Mouse (Mus musculus) MEL (cell line): ENCODE data around the gene Irf1. TPM values are rescaled to one million over a fixed set of nuclear protein-coding genes. Genes with fewer than 3 reads are reported as not detected.

Experiments used
- DNase-seq: peaks from one replicate; pipeline ENCODE4 v3.0.0; 2011; ENCODE audit warnings: low read depth, low spot score
- H3K27ac ChIP-seq: 2 replicates; pipeline ENCODE4 v1.5.1; 2012; ENCODE audit warnings: low read depth, mild to moderate bottlenecking, control low read depth, low read length, moderate library complexity; ENCODE audit not compliant: control insufficient read depth
- H3K27me3 ChIP-seq, 2 experiments: fragments of 150-350 bp in 1 of 2; sonication (generic) in 1 of 2; 2 replicates each; pipeline ENCODE4 v1.6.1; 2012; ENCODE audit warnings: low read length in 2 of 2, mild to moderate bottlenecking in 2 of 2, improper control_type of control experiment in 1 of 2, moderate library complexity in 1 of 2; ENCODE audit not compliant: insufficient read depth in 2 of 2, control insufficient read depth in 1 of 2
- H3K36me3 ChIP-seq, 2 experiments: 2 replicates each; pipeline ENCODE4 v1.6.1; 2012 to 2014; ENCODE audit warnings: low read length in 2 of 2, improper control_type of control experiment in 1 of 2, inconsistent platforms in 1 of 2, mild to moderate bottlenecking in 1 of 2; ENCODE audit not compliant: insufficient read depth in 2 of 2, control insufficient read depth in 1 of 2
- H3K4me1 ChIP-seq, 2 experiments: fragments of 150-350 bp in 1 of 2; sonication (generic) in 1 of 2; 2 replicates each; pipeline ENCODE4 v1.6.1; 2012; ENCODE audit warnings: low read length in 2 of 2, improper control_type of control experiment in 1 of 2, mild to moderate bottlenecking in 1 of 2; ENCODE audit not compliant: insufficient read depth in 2 of 2, control insufficient read depth in 1 of 2
- H3K4me3 ChIP-seq, 2 experiments: fragments of 150-350 bp in 1 of 2; sonication (generic) in 1 of 2; 2 replicates each; pipeline ENCODE4 v1.5.1; 2012; ENCODE audit warnings: low read depth in 2 of 2, low read length in 2 of 2, mild to moderate bottlenecking in 2 of 2, moderate library complexity in 2 of 2, control low read depth in 1 of 2, improper control_type of control experiment in 1 of 2; ENCODE audit not compliant: control insufficient read depth in 1 of 2, insufficient read depth in 1 of 2
- H3K79me2 ChIP-seq: 2 replicates; pipeline ENCODE4 v1.6.1; 2012; ENCODE audit warnings: mild to moderate bottlenecking, low read length, moderate library complexity; ENCODE audit not compliant: control insufficient read depth, poor library complexity, insufficient read depth
- H3K9ac ChIP-seq: 2 replicates; pipeline ENCODE4 v1.6.1; 2012; ENCODE audit warnings: low read depth, mild to moderate bottlenecking, control low read depth, low read length, moderate library complexity; ENCODE audit not compliant: control insufficient read depth, poor library complexity, severe bottlenecking
- H3K9me3 ChIP-seq: fragments of 150-350 bp; sonication (generic); replicated peaks from 2 replicates; pipeline ENCODE4 v1.6.1; 2012; ENCODE audit warnings: mild to moderate bottlenecking, low read length, improper control_type of control experiment, moderate library complexity; ENCODE audit not compliant: insufficient read depth
- BHLHE40 ChIP-seq: IDR thresholded peaks from 2 replicates; pipeline ENCODE4 v1.6.1; 2012; ENCODE audit warnings: low read depth, mild to moderate bottlenecking, inconsistent platforms, low read length, improper control_type of control experiment, borderline replicate concordance
- CTCF ChIP-seq, 3 experiments: IDR thresholded peaks in 2 of 3; conservative IDR thresholded peaks in 1 of 3; 2 replicates each; pipeline ENCODE4 v1.5.1; 2011 to 2012; ENCODE audit warnings: low read length in 3 of 3, low read depth in 2 of 3, mild to moderate bottlenecking in 2 of 3, improper control_type of control experiment in 1 of 3, inconsistent platforms in 1 of 3, mixed read lengths in 1 of 3, moderate library complexity in 1 of 3; ENCODE audit not compliant: control insufficient read depth in 1 of 3, insufficient read depth in 1 of 3, poor library complexity in 1 of 3, severe bottlenecking in 1 of 3
- E2F4 ChIP-seq: IDR thresholded peaks from 2 replicates; pipeline ENCODE4 v1.6.1; 2011; ENCODE audit warnings: low read depth, low read length, improper control_type of control experiment, borderline replicate concordance
- GABPA ChIP-seq: IDR thresholded peaks from 2 replicates; pipeline ENCODE4 v1.6.1; 2012; ENCODE audit warnings: low read depth, mild to moderate bottlenecking, inconsistent platforms, low read length, improper control_type of control experiment, moderate library complexity
- JUND ChIP-seq: IDR thresholded peaks from 2 replicates; pipeline ENCODE4 v1.6.1; 2011; ENCODE audit warnings: low read depth, mild to moderate bottlenecking, improper control_type of control experiment, low read length
- KAT2A ChIP-seq: conservative IDR thresholded peaks from 2 replicates; pipeline ENCODE4 v1.6.1; 2012; ENCODE audit warnings: low read depth, low read length, improper control_type of control experiment, inconsistent platforms
- MAX ChIP-seq: IDR thresholded peaks from 2 replicates; pipeline ENCODE4 v1.6.1; 2011; ENCODE audit warnings: low read length, improper control_type of control experiment
- MEF2A ChIP-seq: IDR thresholded peaks from 2 replicates; pipeline ENCODE4 v1.6.1; 2014; ENCODE audit warnings: low read depth, mild to moderate bottlenecking, inconsistent platforms, low read length, improper control_type of control experiment; ENCODE audit not compliant: poor library complexity, insufficient replicate concordance, severe bottlenecking; ENCODE audit errors: extremely low read depth
- MXI1 ChIP-seq: IDR thresholded peaks from 2 replicates; pipeline ENCODE4 v1.6.1; 2011; ENCODE audit warnings: mild to moderate bottlenecking, low read depth, low read length, improper control_type of control experiment
- MYB ChIP-seq: IDR thresholded peaks from 2 replicates; pipeline ENCODE4 v1.6.1; 2011; ENCODE audit warnings: mild to moderate bottlenecking, low read depth, low read length, improper control_type of control experiment
- NELFE ChIP-seq: IDR thresholded peaks from 2 replicates; pipeline ENCODE4 v1.6.1; 2011; ENCODE audit warnings: low read depth, low read length, improper control_type of control experiment
- NRF1 ChIP-seq: IDR thresholded peaks from 2 replicates; pipeline ENCODE4 v1.6.1; 2014; ENCODE audit warnings: low read depth, mild to moderate bottlenecking, inconsistent platforms, low read length, improper control_type of control experiment, moderate library complexity; ENCODE audit not compliant: poor library complexity, insufficient read depth, severe bottlenecking
- POLR2A ChIP-seq, 2 experiments: IDR thresholded peaks; 2 replicates each; pipeline ENCODE4 v1.6.1; 2011 to 2012; ENCODE audit warnings: low read length in 2 of 2, mild to moderate bottlenecking in 2 of 2, control low read depth in 1 of 2, improper control_type of control experiment in 1 of 2, low read depth in 1 of 2, moderate library complexity in 1 of 2; ENCODE audit not compliant: control insufficient read depth in 1 of 2, insufficient read depth in 1 of 2, poor library complexity in 1 of 2
- POLR2AphosphoS2 ChIP-seq: IDR thresholded peaks from 2 replicates; pipeline ENCODE4 v1.6.1; 2011; ENCODE audit warnings: low read length, improper control_type of control experiment
- POLR2AphosphoS5 ChIP-seq: IDR thresholded peaks from 2 replicates; pipeline ENCODE4 v1.6.1; 2012; ENCODE audit warnings: low read depth, borderline replicate concordance, mild to moderate bottlenecking, inconsistent platforms, low read length, moderate library complexity, mixed read lengths
- RAD21 ChIP-seq: IDR thresholded peaks from 2 replicates; pipeline ENCODE4 v1.6.1; 2011; ENCODE audit warnings: mild to moderate bottlenecking, low read depth, low read length, improper control_type of control experiment
- SIN3A ChIP-seq: IDR thresholded peaks from 2 replicates; pipeline ENCODE4 v1.6.1; 2012; ENCODE audit warnings: low read length, improper control_type of control experiment, inconsistent platforms
- SMC3 ChIP-seq: IDR thresholded peaks from 2 replicates; pipeline ENCODE4 v1.6.1; 2011; ENCODE audit warnings: low read depth, low read length, improper control_type of control experiment
- TAL1 ChIP-seq: IDR thresholded peaks from 2 replicates; pipeline ENCODE4 v1.6.1; 2012; ENCODE audit warnings: mild to moderate bottlenecking, inconsistent platforms, low read length, moderate library complexity, mixed read lengths
- TBP ChIP-seq: IDR thresholded peaks from 2 replicates; pipeline ENCODE4 v1.8.0; 2011; ENCODE audit warnings: low read depth, low read length, improper control_type of control experiment
- USF1 ChIP-seq: IDR thresholded peaks from 2 replicates; pipeline ENCODE4 v1.6.1; 2014; ENCODE audit warnings: low read depth, mild to moderate bottlenecking, inconsistent platforms, low read length, improper control_type of control experiment, moderate library complexity
- ZNF384 ChIP-seq: IDR thresholded peaks from 2 replicates; pipeline ENCODE4 v1.6.1; 2012; ENCODE audit warnings: low read depth, mild to moderate bottlenecking, inconsistent platforms, low read length, improper control_type of control experiment
- polyA plus RNA-seq, 2 experiments: library from polyadenylated mRNA; stranded (reverse) in 1 of 2; unstranded in 1 of 2; fragments of >175 nt in 1 of 2; fragments of >200 nt in 1 of 2; gene quantifications; 2 replicates each; pipeline versions ENCODE4 v1.2.1 to v1.2.4; 2012; ENCODE audit warnings: low replicate concordance in 2 of 2, low read depth in 1 of 2; ENCODE audit not compliant: insufficient read length in 2 of 2, insufficient read depth in 1 of 2, missing spikeins in 1 of 2
- total RNA-seq: library from RNA; depleted of rRNA; stranded (reverse); fragments of 300-350 nt; gene quantifications from 2 replicates; pipeline ENCODE4 v1.2.3, GENCODE M21; 2012

The Irf1 gene
- total and polyA plus RNA-seq, 3 experiments: 0.73 to 1.9 TPM; not detected in 1

DNA sequence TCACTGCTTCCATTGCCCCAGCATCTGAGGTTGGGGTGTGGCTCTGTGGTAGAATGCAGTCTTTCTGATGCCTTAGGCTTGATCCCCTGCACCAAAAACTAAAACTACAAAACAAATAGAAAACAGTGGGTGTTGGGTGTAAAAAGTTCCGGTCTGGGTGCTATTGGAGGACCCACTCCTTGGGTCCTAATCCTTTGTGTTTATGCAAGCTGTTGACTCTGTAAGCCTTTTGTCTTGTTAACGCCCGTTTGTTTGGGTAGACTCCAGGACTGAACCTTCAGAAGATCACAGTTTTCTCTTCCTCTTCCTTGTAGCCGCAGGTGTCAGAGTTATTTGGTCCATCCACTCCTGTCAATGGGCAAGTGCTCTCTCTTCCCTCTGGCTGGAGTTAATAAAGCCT, 30.2 kb downstream of the Irf1 start:
- no peaks in the 10 kb centered on the region for H3K36me3 ChIP-seq
- no peaks in the 10 kb centered on the region for H3K9me3 ChIP-seq
- no peak for TF ChIP-seq USF1
- TF ChIP-seq POLR2AphosphoS2: no peak
- TF ChIP-seq BHLHE40: no peak
- H3K27ac ChIP-seq: no peak overlapping the region
- H3K9ac ChIP-seq: no peak overlapping the region
- no peak overlapping the region for H3K4me3 ChIP-seq
- no peaks in the 10 kb centered on the region; a peak in 2 of 4 replicates for H3K27me3 ChIP-seq
- H3K4me1 ChIP-seq: no peaks in the 10 kb centered on the region; a peak in 1 of 4 replicates
- H3K79me2 ChIP-seq: no peaks in the 10 kb centered on the region
- DNase-seq: no peak

DNA sequence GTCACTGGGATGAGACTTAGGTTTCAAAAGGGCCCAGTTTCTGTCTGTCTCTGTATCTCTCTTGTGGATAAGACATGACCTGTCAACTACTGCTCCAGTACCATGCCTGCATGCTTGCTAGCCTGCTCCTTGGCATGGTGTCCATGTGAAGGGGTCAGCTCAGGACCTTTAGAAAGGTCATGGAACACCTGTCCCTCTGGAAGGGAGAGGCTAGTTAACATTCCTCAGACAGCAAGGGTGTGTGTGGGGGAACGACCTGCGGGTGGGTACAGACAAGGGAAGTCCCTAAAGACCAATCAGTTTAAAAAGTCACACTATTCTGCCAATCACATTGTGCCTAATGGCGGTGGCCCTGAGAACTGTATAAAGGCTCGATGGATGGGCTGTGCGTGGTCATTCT, 31.2 kb downstream of the Irf1 start:
- no peak for DNase-seq
- no peaks in the 10 kb centered on the region for H3K79me2 ChIP-seq
- H3K4me1 ChIP-seq: no peaks in the 10 kb centered on the region; a peak in 1 of 4 replicates
- no peak overlapping the region for H3K27ac ChIP-seq
- no peak overlapping the region for H3K4me3 ChIP-seq
- no peak overlapping the region for H3K9ac ChIP-seq
- no peaks in the 10 kb centered on the region for H3K36me3 ChIP-seq
- no peaks in the 10 kb centered on the region for H3K9me3 ChIP-seq
- no peaks in the 10 kb centered on the region; a peak in 2 of 4 replicates for H3K27me3 ChIP-seq
- TF ChIP-seq POLR2A (IDR thresholded peaks at IDR 0.05; ENCODE audit: control insufficient read depth in 1 of 2, insufficient read depth in 1 of 2, low read depth in 1 of 2, low read length in 2 of 2, poor library complexity in 1 of 2) (no peak), BHLHE40 (no peak), GABPA (no peak), JUND (no peak), POLR2AphosphoS2 (no peak), KAT2A (no peak), CTCF (IDR thresholded peaks at IDR 0.05 in 2 of 3, conservative IDR thresholded peaks at IDR 0.05 in 1 of 3; ENCODE audit: control insufficient read depth in 1 of 3, insufficient read depth in 1 of 3, low read depth in 2 of 3, low read length in 3 of 3, poor library complexity in 1 of 3, severe bottlenecking in 1 of 3) (no peak), SIN3A (no peak)

GRCm38 (mm10) chr11:53803093-53803492, 33.3 kb downstream of the Irf1 start:
- H3K9ac ChIP-seq: no peak overlapping the region
- no peaks in the 10 kb centered on the region for H3K79me2 ChIP-seq
- H3K4me1 ChIP-seq: no peaks in the 10 kb centered on the region; a peak in 1 of 4 replicates
- H3K27ac ChIP-seq: no peak overlapping the region
- H3K36me3 ChIP-seq: no peaks in the 10 kb centered on the region
- H3K9me3 ChIP-seq: no peaks in the 10 kb centered on the region
- H3K27me3 ChIP-seq: peaks cover 0 to 3% of the 10 kb centered on the region in 2 experiments; a peak in 2 of 4 replicates
- peak; percentile 22 for DNase-seq
- no peak overlapping the region for H3K4me3 ChIP-seq
- no peak for TF ChIP-seq SMC3
- TF ChIP-seq MAX: no peak
- no peak for TF ChIP-seq TBP
- no peak for TF ChIP-seq RAD21
- no peak for TF ChIP-seq E2F4
- TF ChIP-seq USF1: no peak
- TF ChIP-seq NRF1: no peak
- no peak for TF ChIP-seq POLR2AphosphoS5
- TF ChIP-seq POLR2A (IDR thresholded peaks at IDR 0.05; ENCODE audit: control insufficient read depth in 1 of 2, insufficient read depth in 1 of 2, low read depth in 1 of 2, low read length in 2 of 2, poor library complexity in 1 of 2): no peak
- no peak for TF ChIP-seq MYB
- no peak for TF ChIP-seq MEF2A
- TF ChIP-seq JUND: no peak
- no peak for TF ChIP-seq MXI1
- TF ChIP-seq NELFE: no peak
- no peak for TF ChIP-seq KAT2A
- no peak for TF ChIP-seq TAL1
- no peak for TF ChIP-seq ZNF384
